In genomic region chr5:113553402-113553897, GRCm38 (mm10) we compare ENCODE assay signal across 8 mouse cellular contexts.
DNase-seq lines count a peak whose midpoint lies in the region; ATAC-seq and TF ChIP-seq lines count a peak whose summit lies in the region.

No protein-coding gene starts in this region.

- peak; percentile 41 to 51 for DNase-seq in heart, postnatal 10 days
- no peak for DNase-seq in heart, adult 11 months
- DNase-seq in ES-E14 (ENCODE audit: low read depth, low spot score) = peak; percentile 48
- peak; percentile 87 for DNase-seq in embryo, embryonic 11 days
- peak; percentile 85 for DNase-seq in limb, embryonic 14.5 days (ENCODE audit: low spot score)
- no peak for DNase-seq in layer of hippocampus, postnatal 25 days (ENCODE audit: extremely low spot score in 1 of 2, low spot score in 1 of 2)
- DNase-seq in right cerebral cortex, adult 18-20 months = no peak
- no peak for DNase-seq in heart, postnatal 25 days (ENCODE audit: low spot score)

- no peaks in the 10 kb centered on the region for H3K36me3 ChIP-seq in ES-E14 (ENCODE audit: control insufficient read depth, insufficient read depth, low read length, poor library complexity, severe bottlenecking)
- no peaks in the 10 kb centered on the region for H3K36me3 ChIP-seq in limb, embryonic 14.5 days (ENCODE audit: control insufficient read depth, insufficient read depth, low read length)

- intact Hi-C loops in heart, postnatal 10 days (cut with DNase I) = no loop called here
- intact Hi-C loops in heart, postnatal 25 days (cut with DNase I) = loop anchor here (10.0 kb wide), 1 partner anchor 171 kb away; the partner anchor contains the start of gene 1700069L16Rik

- peaks cover 17% of the 10 kb centered on the region; the same call in 1 of the 2 replicates for H3K27me3 ChIP-seq in limb, embryonic 14.5 days (ENCODE audit: control insufficient read depth, insufficient read depth, low read length)

- no peak for TF ChIP-seq POLR2A in limb, embryonic 14.5 days (IDR thresholded peaks at IDR 0.05; ENCODE audit: borderline replicate concordance, extremely low read depth, insufficient read depth, insufficient read length)

- ATAC-seq in limb, embryonic 14.5 days (ENCODE audit: low FRiP score, low read depth) = no peak

- no peaks in the 10 kb centered on the region for H3K9me3 ChIP-seq in ES-E14 (ENCODE audit: control insufficient read depth, insufficient read depth, low read depth, low read length)
- no peaks in the 10 kb centered on the region for H3K9me3 ChIP-seq in limb, embryonic 14.5 days (ENCODE audit: control insufficient read depth, low read length)

- no peak overlapping the region for H3K9ac ChIP-seq in ES-E14 (ENCODE audit: insufficient read depth, low read depth, low read length, poor library complexity, severe bottlenecking)
- no peak overlapping the region for H3K9ac ChIP-seq in limb, embryonic 14.5 days (ENCODE audit: low read depth, low read length, severe bottlenecking)

- no peak overlapping the region for H3K4me2 ChIP-seq in limb, embryonic 14.5 days (replicated peaks; ENCODE audit: low read depth, low read length, severe bottlenecking)

- in situ Hi-C loops in ES-E14 (cut with MboI; ENCODE audit: low sequenced_read_pairs in 2 of 2, unreplicated experiment in 2 of 2) = no loop called here

- H3K27ac ChIP-seq in ES-E14 (ENCODE audit: insufficient read depth, low read depth, low read length, poor library complexity, severe bottlenecking) = no peak overlapping the region
- no peak overlapping the region for H3K27ac ChIP-seq in limb, embryonic 14.5 days (replicated peaks; ENCODE audit: low read depth, low read length)

- peaks cover 0 to 10% of the 10 kb centered on the region in 2 experiments; a peak in 3 of 4 replicates for H3K4me1 ChIP-seq in ES-E14 (ENCODE audit: control insufficient read depth in 2 of 2, insufficient read depth in 2 of 2, low read length in 2 of 2, poor library complexity in 1 of 2)
- H3K4me1 ChIP-seq in limb, embryonic 14.5 days (ENCODE audit: control insufficient read depth, insufficient read depth, low read length) = peaks cover 8% of the 10 kb centered on the region

- H3K4me3 ChIP-seq in ES-E14 (ENCODE audit: insufficient read depth in 1 of 2, low read depth in 1 of 2, low read length in 2 of 2, poor library complexity in 1 of 2, severe bottlenecking in 1 of 2) = no peak overlapping the region
- no peak overlapping the region for H3K4me3 ChIP-seq in limb, embryonic 14.5 days (replicated peaks; ENCODE audit: low read length)

- 8% methylated on average over 9 of the region's 9 CpGs for WGBS in limb, embryonic 14.5 days

TF ChIP-seq in ES-E14, 5 proteins besides CTCF, POLR2A, EP300 and RAD21:
- TF ChIP-seq CHD2 (IDR thresholded peaks at IDR 0.05; ENCODE audit: low read depth, low read length) (no peak), ZC3H11A (IDR thresholded peaks at IDR 0.05; ENCODE audit: borderline replicate concordance, low read depth, low read length) (no peak), ZNF384 (IDR thresholded peaks at IDR 0.05; ENCODE audit: low read depth, low read length) (no peak), MAFK (IDR thresholded peaks at IDR 0.05; ENCODE audit: insufficient read depth, low read depth, low read length) (no peak), HCFC1 (IDR thresholded peaks at IDR 0.05; ENCODE audit: borderline replicate concordance, insufficient read depth, low read length) (no peak)

Comparison
In these comparisons a context has a peak if more than half of its experiments do, and no peak if none do; other contexts are left out.
1. DNase-seq: peak in heart, postnatal 10 days (2 of 2), ES-E14 (single experiment), embryo, embryonic 11 days (single experiment) and limb, embryonic 14.5 days (single experiment); none in heart, adult 11 months (single experiment), layer of hippocampus, postnatal 25 days (0 of 2), right cerebral cortex, adult 18-20 months (single experiment) and heart, postnatal 25 days (single experiment).